In the genomic region with DNA sequence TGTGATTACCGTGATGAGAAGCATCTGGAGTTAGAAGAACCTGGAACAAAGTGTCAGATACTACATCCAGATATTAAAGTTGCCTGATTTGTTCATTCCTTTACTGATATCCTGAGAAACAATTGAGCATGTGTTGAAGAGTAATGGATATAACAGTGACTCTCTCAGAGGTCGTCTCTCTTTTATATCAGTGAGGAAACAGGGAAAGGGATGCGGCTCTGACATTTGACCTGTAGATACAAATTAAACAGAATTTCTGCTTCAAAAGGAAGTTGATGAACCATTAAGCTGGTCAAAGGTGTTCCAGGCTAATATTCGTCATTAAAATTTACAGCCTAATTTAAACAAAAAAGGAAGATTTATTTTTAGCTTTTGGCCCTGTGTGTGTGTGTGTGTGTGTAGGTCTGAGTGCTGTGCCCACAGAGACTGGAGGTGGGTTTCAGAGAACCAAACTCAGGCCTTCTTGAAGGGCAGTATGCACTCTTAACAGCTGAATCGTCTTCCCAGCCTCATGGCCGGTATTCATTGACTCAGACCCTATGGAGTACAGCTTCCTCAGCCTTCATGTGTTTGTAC, we compare ENCODE assay signal across 21 mouse cellular contexts.
"Had no signal": no experiment of that assay in that cellular context is flagged by ENCODE, and none has a peak within 500 bp of the region (broad histone marks: within the 10 kb centered on the region; RNA-seq: fewer than 3 reads in every experiment).

No protein-coding gene starts in this region.

- H3K4me1 ChIP-seq: limb, embryonic 12.5 days; limb, embryonic 15.5 days; midbrain, embryonic 10.5 days; midbrain, embryonic 13.5 days; neural tube, embryonic 13.5 days; stomach, embryonic 15.5 days had no signal

- H3K27me3 ChIP-seq: limb, embryonic 12.5 days; limb, embryonic 15.5 days; midbrain, embryonic 13.5 days; neural tube, embryonic 13.5 days; stomach, embryonic 15.5 days had no signal

- H3K36me3 ChIP-seq: limb, embryonic 12.5 days; limb, embryonic 15.5 days; midbrain, embryonic 10.5 days; midbrain, embryonic 13.5 days; neural tube, embryonic 13.5 days; stomach, embryonic 15.5 days had no signal

- H3K4me3 ChIP-seq: limb, embryonic 12.5 days; limb, embryonic 15.5 days; midbrain, embryonic 10.5 days; midbrain, embryonic 13.5 days; myocyte; neural tube, embryonic 13.5 days; stomach, embryonic 15.5 days had no signal

- ATAC-seq: inflammation-experienced regulatory T-cells, adult 6 months; intestine, embryonic 16.5 days; liver, postnatal 0 days; lung, postnatal 0 days; midbrain, embryonic 13.5 days; midbrain, embryonic 16.5 days had no signal

- H3K9ac ChIP-seq: limb, embryonic 12.5 days; limb, embryonic 15.5 days; liver, embryonic 14.5 days; liver, postnatal 0 days; lung, embryonic 14.5 days; midbrain, embryonic 13.5 days; neural tube, embryonic 13.5 days; stomach, embryonic 15.5 days had no signal

- H3K9me3 ChIP-seq: limb, embryonic 12.5 days; limb, embryonic 15.5 days; midbrain, embryonic 10.5 days; midbrain, embryonic 13.5 days; neural tube, embryonic 13.5 days; stomach, embryonic 15.5 days had no signal

- H3K27ac ChIP-seq: limb, embryonic 12.5 days; limb, embryonic 15.5 days; liver, embryonic 14.5 days; macrophage; midbrain, embryonic 10.5 days; midbrain, embryonic 13.5 days; neural tube, embryonic 13.5 days; stomach, embryonic 15.5 days had no signal

- DNase-seq: left cerebral cortex, postnatal 4 days; liver, postnatal 0 days; lung, embryonic 14.5 days; retina, postnatal 1 day; right cerebral cortex, postnatal 25 days; spleen, adult 18-20 months; thymus, postnatal 25 days had no signal

- H3K4me2 ChIP-seq: limb, embryonic 12.5 days; limb, embryonic 15.5 days; liver, embryonic 11.5 days; lung, embryonic 14.5 days; midbrain, embryonic 13.5 days; neural tube, embryonic 13.5 days; stomach, embryonic 15.5 days had no signal
